Mouse (Mus musculus): ENCODE data around the gene Fkbpl. TPM values are rescaled to one million over a fixed set of nuclear protein-coding genes. Genes with fewer than 3 reads are reported as not detected.

Gene Fkbpl
- 1.9 TPM for polyA plus RNA-seq (2014; fragmentation: Illumina TruSeq; extraction: RNeasy Lipid Tissue Mini Kit (QIAGEN cat#74804); ENCODE audit: low read depth, low replicate concordance)

DNA sequence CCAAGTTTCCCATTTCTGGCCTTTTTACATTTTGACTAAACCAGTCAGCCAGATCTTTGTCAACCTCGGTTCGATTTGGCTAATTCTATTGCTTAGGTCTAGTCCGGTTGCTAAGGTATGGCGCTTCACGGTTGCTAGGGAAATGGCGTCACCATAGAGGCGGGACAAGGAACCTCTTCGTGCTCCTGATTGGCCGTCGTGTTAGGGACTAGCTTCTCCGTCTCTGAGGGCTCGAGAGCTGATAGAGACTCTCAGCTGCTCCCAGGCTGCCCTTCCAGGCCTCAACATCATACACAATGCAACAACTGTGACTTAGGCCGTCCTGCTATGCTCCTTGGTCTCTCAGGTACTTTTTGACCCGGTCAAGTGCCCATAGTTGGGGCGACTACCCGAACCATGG lies at the start of gene Fkbpl:
Gene Fkbpl (plus strand): TSS at position 157 of the 400 bp plus-strand sequence.

DNA sequence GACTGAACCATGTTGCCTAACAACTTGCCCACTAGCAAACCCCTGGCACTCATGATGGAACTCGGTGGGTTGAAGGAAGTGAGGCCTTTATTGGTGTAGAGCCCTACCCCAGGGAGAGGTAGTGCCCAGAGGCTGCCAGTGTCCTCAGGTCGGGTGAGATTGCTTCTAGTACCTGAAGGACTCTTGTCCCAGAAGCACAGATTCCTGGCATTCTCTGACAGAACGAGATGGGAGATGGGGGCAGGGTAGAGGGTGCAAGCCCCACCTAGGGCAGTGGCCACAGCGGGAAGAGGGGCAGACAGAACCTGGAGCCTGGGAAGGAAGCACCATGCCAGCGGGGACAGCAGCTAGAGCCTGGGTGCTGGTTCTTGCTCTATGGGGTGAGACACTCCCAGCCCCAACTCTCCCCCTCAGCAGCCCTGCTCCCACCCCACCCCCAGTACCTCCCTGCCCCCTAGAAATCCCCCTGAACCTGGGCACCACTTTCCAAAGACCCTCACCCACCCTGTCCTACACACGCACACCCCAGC lies 46.9 kb upstream of the Fkbpl start, which contains the start of gene Ager:
Gene Ager (plus strand): TSS at position 297 of the 530 bp plus-strand sequence.

DNA sequence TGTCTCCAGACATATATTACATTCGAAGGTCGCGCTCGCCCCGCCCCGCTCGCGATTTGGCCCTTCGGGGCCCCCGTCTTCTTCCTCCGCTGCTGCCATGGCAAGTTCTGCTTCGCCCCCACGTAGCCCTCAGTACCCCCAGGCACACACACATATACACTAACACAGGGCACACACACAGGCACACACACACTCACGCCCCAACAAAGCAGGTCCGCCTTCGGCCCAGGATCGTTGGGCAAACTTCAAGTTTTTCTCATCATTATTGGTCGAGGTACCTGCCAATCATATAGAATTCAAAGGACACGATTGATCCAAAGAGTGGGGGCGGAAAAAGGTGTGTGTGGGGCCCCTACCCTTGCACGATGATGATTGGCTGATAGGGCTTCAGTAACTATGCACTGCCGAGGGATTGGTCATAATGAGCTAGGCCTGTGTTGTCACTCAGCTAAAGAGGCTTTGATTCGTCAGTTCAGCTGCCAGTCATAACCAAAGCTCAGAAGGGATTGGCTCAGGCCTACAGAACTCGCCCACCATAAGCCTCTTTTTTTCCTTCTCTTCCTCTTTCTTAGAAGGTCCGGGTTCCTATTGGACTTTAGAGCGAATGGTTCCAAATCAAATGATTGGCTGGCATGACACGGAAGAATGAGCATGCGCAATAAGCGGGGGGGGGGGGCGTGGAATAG lies 41.0 kb upstream of the Fkbpl start, which contains the start of gene Rnf5:
Gene Rnf5 (minus strand): TSS at position 316 of the 686 bp plus-strand sequence.

DNA sequence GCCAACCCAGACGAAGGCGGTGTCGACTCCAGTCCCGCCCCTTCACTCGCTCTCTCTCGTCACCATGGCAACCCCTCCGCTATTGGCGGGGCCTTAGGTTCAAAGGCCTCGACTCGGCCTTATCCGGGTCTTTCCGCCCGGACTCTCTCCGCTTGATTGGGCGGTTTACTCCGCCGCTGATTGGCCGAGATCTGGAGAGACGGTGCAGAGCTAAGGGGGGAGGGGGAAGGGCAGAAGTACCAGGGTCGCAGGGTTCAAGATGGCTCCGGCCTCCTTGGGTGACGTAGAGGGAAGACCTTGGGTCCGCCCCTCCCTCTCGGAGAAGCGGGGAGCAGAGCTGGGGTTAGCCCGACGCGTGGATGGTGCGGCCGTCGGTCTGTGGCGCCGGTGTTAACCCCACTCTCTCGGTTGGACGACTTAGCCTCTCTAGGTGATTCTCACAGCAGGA lies 40.5 kb upstream of the Fkbpl start, which contains the start of gene Agpat1:
Gene Agpat1 (plus strand): TSS at position 202 of the 448 bp plus-strand sequence.

DNA sequence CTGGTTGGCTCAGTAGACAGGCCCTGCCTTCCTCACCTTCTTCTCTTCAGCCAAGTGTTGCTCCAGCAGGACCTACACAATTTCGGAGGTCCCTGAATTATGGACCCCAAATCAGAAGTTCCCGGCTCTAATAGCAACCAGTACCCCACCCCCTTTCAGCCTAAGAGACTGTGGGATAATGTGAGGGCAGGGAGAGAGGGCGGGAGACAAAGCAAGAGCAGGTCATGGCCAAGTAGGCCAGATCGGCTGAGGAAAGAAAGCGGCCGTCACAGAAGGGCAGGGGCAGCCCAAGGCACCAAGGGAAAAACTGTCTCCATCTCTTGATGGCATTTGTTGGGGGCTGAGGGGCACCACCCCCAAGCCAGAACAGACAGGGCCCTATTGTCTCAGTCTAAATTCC lies 28.7 kb upstream of the Fkbpl start, which contains the start of gene Egfl8:
Gene Egfl8 (minus strand): TSS at position 101 of the 400 bp plus-strand sequence.

DNA sequence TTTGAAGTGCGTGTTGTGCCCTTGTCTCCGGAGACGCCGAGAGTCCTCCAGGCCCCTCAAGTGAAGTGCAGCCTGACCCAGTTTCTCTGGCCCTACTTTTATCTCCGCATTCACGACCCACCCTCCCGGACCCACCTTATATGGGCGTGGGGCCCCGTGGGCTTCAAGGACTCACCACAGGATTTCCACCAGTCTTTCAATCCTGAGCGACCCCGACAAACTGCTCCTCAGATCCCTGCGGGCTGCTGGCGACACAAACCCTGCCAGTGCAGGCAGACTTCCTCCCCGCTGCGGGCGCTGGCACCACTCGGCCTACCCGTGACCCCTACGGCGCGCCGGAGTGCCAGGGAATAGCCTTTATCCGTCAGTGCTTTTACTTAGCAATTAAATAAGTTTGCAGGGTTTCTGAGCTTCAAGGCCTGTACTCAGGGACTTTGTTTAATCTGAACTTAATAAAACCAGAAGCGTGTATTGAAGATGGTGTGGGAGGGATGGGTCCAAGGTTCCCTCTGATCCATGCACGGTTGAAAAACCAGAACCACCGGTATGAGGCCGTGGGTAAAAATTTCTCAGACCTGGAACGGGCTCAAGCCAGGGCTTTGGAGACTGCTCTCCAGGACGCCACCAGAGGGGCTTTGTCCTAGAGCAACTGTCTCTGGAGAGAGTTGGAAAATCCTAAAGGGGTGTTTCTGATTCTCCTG lies 16.5 kb upstream of the Fkbpl start, which contains the start of gene Ppt2:
Gene Ppt2 (minus strand): TSS at position 568 of the 701 bp plus-strand sequence.

DNA sequence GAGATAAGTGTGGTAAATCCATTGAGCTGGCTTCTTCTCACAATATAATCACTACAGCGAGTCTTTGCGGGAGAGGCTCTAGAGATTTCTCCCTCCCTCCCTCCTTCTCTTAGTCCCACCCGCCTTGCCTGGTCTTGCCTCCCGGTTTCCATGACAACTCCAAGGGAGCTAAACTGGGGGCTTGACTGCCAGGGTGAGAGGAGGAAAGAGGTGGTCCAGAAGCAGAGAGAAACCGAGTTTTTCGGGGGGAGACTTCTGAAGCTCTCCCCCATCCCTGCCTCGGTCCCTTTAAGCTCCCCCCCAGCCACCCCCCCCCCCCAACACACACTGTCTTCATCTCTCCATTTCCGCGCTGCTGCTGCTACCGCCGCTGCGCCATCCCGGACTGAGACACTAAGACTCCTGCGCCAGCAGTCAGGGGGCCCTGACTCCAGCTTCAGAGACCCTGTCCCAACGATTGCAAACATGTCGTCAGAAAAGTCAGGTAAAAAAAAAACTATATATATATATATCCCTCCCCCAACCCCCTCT lies 15.3 kb upstream of the Fkbpl start, which contains the start of gene Prrt1:
Gene Prrt1 (plus strand): TSS at position 313 of the 531 bp plus-strand sequence.

DNA sequence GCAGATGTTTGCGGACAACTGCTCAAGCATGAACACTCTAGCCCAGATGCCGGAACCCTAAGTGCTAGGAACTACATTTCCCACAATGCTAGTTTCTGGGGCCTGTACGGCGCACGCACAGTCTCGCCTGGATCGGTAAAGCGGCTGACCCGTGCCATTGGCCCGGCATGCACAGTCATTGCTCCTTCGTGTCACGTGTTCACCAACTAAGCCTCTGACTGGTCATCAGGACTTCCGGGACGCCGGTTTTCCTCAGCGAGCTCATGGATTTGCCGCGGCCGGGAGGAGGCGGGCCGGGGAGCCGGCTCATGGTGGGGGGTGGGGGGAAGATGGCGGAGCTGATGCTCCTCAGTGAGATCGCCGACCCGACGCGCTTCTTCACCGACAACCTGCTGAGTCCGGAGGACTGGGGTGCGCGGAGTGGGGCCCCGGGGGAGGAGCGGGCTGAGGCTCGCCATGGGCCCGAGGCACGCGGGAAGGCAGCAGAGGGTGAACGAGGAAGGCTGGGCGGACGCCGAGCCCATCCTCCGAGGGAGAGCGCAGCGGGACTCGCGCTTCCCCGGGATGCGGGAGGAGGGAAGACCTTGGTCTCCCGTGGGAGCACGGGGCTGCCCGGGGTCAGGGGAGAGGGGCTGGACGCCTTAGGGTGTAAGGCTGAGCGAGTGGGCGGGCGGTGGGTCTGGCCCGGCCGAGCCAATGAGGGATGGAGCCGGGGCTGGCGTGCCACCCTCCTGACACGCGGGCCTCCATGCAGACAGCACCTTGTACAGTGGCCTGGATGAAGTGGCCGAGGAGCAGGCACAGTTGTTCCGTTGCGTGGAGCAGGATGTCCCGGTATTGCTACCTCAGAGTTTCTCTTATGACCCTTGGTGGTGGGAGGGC lies 2.6 kb downstream of the Fkbpl start, which contains the start of gene Atf6b:
Gene Atf6b (plus strand): TSS at position 241 of the 882 bp plus-strand sequence.

DNA sequence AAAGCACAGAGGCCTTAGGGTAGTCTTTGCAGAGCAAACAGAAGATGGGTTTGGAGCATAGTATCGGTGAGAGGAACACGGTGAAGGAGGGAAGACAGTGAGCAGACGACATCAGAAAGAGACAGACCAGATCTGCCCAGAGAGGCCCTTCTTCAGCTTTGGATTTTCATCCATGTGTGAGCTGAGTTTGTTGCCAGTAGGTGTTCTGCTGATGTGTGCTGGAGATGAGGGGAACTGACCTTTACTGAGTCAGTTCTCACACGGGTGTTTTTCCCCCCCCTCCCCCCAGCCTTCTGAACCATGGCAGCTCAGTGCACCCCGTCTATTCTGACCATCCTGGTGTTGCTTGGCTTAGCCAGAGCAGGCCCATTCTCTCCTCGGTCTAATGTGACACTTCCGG lies 25.7 kb downstream of the Fkbpl start, which contains the start of gene Tnxb:
Gene Tnxb (plus strand): TSS at position 301 of the 400 bp plus-strand sequence.

Other genes starting within 250 kb of the Fkbpl start
- gene BC051142, start 245.9 kb upstream of the Fkbpl start, polyA plus RNA-seq (2014; fragmentation: Illumina TruSeq; extraction: RNeasy Lipid Tissue Mini Kit (QIAGEN cat#74804); ENCODE audit: low read depth, low replicate concordance): not detected
- not detected for gene Btnl4, start 167.4 kb upstream of the Fkbpl start, polyA plus RNA-seq (2014; fragmentation: Illumina TruSeq; extraction: RNeasy Lipid Tissue Mini Kit (QIAGEN cat#74804); ENCODE audit: low read depth, low replicate concordance)
- not detected for gene Btnl6, start 127.4 kb upstream of the Fkbpl start, polyA plus RNA-seq (2014; fragmentation: Illumina TruSeq; extraction: RNeasy Lipid Tissue Mini Kit (QIAGEN cat#74804); ENCODE audit: low read depth, low replicate concordance)
- gene Notch4, start 80.5 kb upstream of the Fkbpl start, polyA plus RNA-seq (2014; fragmentation: Illumina TruSeq; extraction: RNeasy Lipid Tissue Mini Kit (QIAGEN cat#74804); ENCODE audit: low read depth, low replicate concordance): 0.16 TPM
- 0.61 TPM for gene Gpsm3, start 55.0 kb upstream of the Fkbpl start, polyA plus RNA-seq (2014; fragmentation: Illumina TruSeq; extraction: RNeasy Lipid Tissue Mini Kit (QIAGEN cat#74804); ENCODE audit: low read depth, low replicate concordance)
- 5.3 TPM for gene Pbx2, start 53.5 kb upstream of the Fkbpl start, polyA plus RNA-seq (2014; fragmentation: Illumina TruSeq; extraction: RNeasy Lipid Tissue Mini Kit (QIAGEN cat#74804); ENCODE audit: low read depth, low replicate concordance)
- gene Ager, start 46.9 kb upstream of the Fkbpl start, polyA plus RNA-seq (2014; fragmentation: Illumina TruSeq; extraction: RNeasy Lipid Tissue Mini Kit (QIAGEN cat#74804); ENCODE audit: low read depth, low replicate concordance): not detected
- 45.1 TPM for gene Rnf5, start 41.1 kb upstream of the Fkbpl start, polyA plus RNA-seq (2014; fragmentation: Illumina TruSeq; extraction: RNeasy Lipid Tissue Mini Kit (QIAGEN cat#74804); ENCODE audit: low read depth, low replicate concordance)
- 0.72 TPM for gene Agpat1, start 40.5 kb upstream of the Fkbpl start, polyA plus RNA-seq (2014; fragmentation: Illumina TruSeq; extraction: RNeasy Lipid Tissue Mini Kit (QIAGEN cat#74804); ENCODE audit: low read depth, low replicate concordance)
- gene Egfl8, start 28.8 kb upstream of the Fkbpl start, polyA plus RNA-seq (2014; fragmentation: Illumina TruSeq; extraction: RNeasy Lipid Tissue Mini Kit (QIAGEN cat#74804); ENCODE audit: low read depth, low replicate concordance): not detected
- 7.0 TPM for gene Ppt2, start 16.3 kb upstream of the Fkbpl start, polyA plus RNA-seq (2014; fragmentation: Illumina TruSeq; extraction: RNeasy Lipid Tissue Mini Kit (QIAGEN cat#74804); ENCODE audit: low read depth, low replicate concordance)
- not detected for gene Prrt1, start 15.2 kb upstream of the Fkbpl start, polyA plus RNA-seq (2014; fragmentation: Illumina TruSeq; extraction: RNeasy Lipid Tissue Mini Kit (QIAGEN cat#74804); ENCODE audit: low read depth, low replicate concordance)
- 1.9 TPM for gene Atf6b, start 2.4 kb downstream of the Fkbpl start, polyA plus RNA-seq (2014; fragmentation: Illumina TruSeq; extraction: RNeasy Lipid Tissue Mini Kit (QIAGEN cat#74804); ENCODE audit: low read depth, low replicate concordance)
- 0.03 TPM for gene Tnxb, start 25.8 kb downstream of the Fkbpl start, polyA plus RNA-seq (2014; fragmentation: Illumina TruSeq; extraction: RNeasy Lipid Tissue Mini Kit (QIAGEN cat#74804); ENCODE audit: low read depth, low replicate concordance)
- gene C4b, start 99.1 kb downstream of the Fkbpl start, polyA plus RNA-seq (2014; fragmentation: Illumina TruSeq; extraction: RNeasy Lipid Tissue Mini Kit (QIAGEN cat#74804); ENCODE audit: low read depth, low replicate concordance): 80.2 TPM
- not detected for gene Cyp21a1, start 159.8 kb downstream of the Fkbpl start, polyA plus RNA-seq (2014; fragmentation: Illumina TruSeq; extraction: RNeasy Lipid Tissue Mini Kit (QIAGEN cat#74804); ENCODE audit: low read depth, low replicate concordance)
- gene Stk19, start 192.2 kb downstream of the Fkbpl start, polyA plus RNA-seq (2014; fragmentation: Illumina TruSeq; extraction: RNeasy Lipid Tissue Mini Kit (QIAGEN cat#74804); ENCODE audit: low read depth, low replicate concordance): 3.5 TPM
- 3.6 TPM for gene Dxo, start 192.3 kb downstream of the Fkbpl start, polyA plus RNA-seq (2014; fragmentation: Illumina TruSeq; extraction: RNeasy Lipid Tissue Mini Kit (QIAGEN cat#74804); ENCODE audit: low read depth, low replicate concordance)
- 3.2 TPM for gene Skiv2l, start 205.4 kb downstream of the Fkbpl start, polyA plus RNA-seq (2014; fragmentation: Illumina TruSeq; extraction: RNeasy Lipid Tissue Mini Kit (QIAGEN cat#74804); ENCODE audit: low read depth, low replicate concordance)
- gene Nelfe, start 205.6 kb downstream of the Fkbpl start, polyA plus RNA-seq (2014; fragmentation: Illumina TruSeq; extraction: RNeasy Lipid Tissue Mini Kit (QIAGEN cat#74804); ENCODE audit: low read depth, low replicate concordance): 1.5 TPM
- gene Cfb, start 217.8 kb downstream of the Fkbpl start, polyA plus RNA-seq (2014; fragmentation: Illumina TruSeq; extraction: RNeasy Lipid Tissue Mini Kit (QIAGEN cat#74804); ENCODE audit: low read depth, low replicate concordance): 281 TPM
- gene Zbtb12, start 234.7 kb downstream of the Fkbpl start, polyA plus RNA-seq (2014; fragmentation: Illumina TruSeq; extraction: RNeasy Lipid Tissue Mini Kit (QIAGEN cat#74804); ENCODE audit: low read depth, low replicate concordance): 0.69 TPM
- 33.6 TPM for gene Gm20547, start 237.3 kb downstream of the Fkbpl start, polyA plus RNA-seq (2014; fragmentation: Illumina TruSeq; extraction: RNeasy Lipid Tissue Mini Kit (QIAGEN cat#74804); ENCODE audit: low read depth, low replicate concordance)

Measured in liver, adult 10 weeks (tissue).